Mouse (Mus musculus): ENCODE data around the gene Guk1.

The Guk1 gene

DNA sequence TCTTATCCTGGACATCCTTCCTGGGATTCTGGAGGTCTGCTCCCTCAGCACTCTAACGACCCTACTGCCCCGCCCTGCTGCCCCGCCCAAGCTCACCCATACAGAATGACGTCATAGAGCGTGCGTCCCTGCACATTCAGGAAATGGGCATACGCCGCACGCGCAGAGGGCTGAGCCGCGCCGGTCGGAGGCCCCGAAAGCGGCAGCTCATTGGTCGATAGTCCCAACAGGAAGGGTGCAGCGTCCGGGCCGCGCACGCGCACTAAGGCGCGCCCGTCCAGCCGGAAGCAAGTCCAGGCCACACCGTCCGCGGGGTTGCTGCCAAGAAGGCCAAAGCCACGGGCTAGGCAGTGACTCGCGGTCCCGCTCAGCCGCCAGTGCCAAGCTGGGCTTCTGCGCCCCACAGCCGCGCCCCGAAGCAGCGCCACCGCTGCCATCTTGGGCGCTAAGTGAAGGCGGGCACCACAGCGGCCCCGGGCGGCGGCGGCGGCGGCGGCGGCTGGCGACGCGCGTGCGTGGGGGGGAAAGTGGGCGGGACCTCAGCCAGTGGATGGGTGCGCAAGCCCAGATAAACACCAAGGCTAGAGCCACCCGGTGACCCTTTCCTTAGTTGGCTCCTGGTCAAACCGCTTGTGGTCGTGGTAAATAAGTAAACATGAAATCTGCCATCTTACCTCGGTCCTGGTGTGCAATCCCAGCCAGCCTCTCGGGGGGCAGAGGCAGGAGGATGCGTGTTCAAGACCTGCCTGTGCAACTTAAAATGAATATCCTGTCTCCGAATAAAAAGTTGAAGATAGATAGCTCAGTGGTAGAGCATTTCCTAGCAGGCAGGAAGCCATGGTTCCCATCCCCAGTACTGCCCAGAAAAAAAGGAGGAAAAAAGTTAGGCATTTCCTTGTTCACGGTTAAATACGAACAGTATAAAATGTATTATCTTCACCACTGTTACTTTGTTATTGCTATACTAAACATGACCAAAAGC, 28.5 kb downstream of the Guk1 start, which contains the start of gene Iba57:
Gene Iba57, minus strand, starts transcription at position 485 of the 982 bp plus-strand sequence.
- peak; percentile 97 to 99 for DNase-seq

GRCm38 (mm10) chr11:59162443-59163254, 29.4 kb downstream of the Guk1 start:
- DNase-seq, result no peak

- DNase-seq, result no peak
Observed at GRCm38 (mm10) chr11:59161398-59161797, 30.6 kb downstream of the Guk1 start.

- no peak for DNase-seq
Observed at GRCm38 (mm10) chr11:59159558-59159957, 32.5 kb downstream of the Guk1 start.

- DNase-seq, result no peak
Observed at GRCm38 (mm10) chr11:59159099-59159498, 32.9 kb downstream of the Guk1 start.

DNA sequence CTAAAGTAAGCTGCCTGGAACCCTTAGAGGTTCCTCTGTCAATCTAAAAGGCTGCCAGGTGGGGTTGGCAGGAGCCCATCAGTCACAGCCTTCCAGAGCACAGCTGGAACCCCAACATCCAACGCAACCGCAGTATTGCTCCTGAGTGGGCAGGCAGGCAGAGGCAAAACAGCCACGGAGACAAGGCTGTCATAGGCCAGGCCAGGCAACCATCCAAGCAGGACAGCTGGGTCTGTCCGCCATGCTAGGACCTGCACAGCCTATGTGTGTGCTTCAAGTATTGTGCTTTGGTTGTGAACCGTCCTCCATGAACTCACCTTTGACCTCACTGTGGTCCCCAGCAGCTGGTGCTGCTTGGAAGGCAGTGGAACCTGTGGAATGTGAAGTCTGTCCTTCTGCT, 36.1 kb downstream of the Guk1 start:
- DNase-seq, result no peak

GRCm38 (mm10) chr11:59154220-59154619, 37.8 kb downstream of the Guk1 start:
- no peak for DNase-seq

GRCm38 (mm10) chr11:59151729-59152128, 40.3 kb downstream of the Guk1 start:
- DNase-seq, result no peak

DNA sequence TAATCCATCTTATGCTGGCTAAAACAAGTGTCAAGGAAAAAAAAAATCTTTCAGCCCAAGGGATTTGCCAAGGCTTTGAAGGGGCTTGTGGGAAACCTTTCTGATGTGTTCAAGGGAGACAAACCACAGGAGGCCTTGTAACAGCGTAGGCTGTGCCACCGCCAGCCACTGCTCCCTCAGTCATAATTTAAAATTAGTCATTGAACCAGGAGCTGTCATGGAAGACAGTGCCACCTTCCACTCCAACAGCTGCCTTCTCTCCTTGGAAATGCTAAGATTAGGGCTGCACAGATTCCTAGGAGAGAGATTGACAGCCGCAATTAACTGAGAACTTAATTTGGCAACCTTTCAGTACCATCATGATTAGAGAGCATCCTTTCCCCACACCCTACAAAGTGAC, 42.7 kb downstream of the Guk1 start:
- DNase-seq, result no peak

DNA sequence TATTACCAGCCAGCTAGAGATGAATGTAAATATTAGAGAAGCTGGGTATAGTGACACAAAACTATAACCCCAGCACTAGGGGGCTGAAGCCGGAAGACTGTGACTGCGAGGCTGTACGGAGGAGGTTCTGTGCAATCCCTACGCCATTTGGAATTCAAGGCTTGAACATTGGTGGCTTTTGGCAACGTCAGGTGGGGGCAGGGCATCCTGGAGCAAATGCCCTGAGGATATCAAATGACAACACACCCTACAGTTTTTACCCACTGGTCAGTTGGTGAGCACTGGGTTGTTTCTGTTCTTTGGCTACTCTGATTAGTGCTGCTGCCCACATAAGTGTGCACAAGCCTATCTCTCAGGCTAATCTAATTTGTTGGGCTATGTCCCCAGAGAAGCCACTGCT, 49.0 kb downstream of the Guk1 start:
- DNase-seq, result no peak

- no peak for DNase-seq
Observed at GRCm38 (mm10) chr11:59141772-59142370, 50.1 kb downstream of the Guk1 start.

DNA sequence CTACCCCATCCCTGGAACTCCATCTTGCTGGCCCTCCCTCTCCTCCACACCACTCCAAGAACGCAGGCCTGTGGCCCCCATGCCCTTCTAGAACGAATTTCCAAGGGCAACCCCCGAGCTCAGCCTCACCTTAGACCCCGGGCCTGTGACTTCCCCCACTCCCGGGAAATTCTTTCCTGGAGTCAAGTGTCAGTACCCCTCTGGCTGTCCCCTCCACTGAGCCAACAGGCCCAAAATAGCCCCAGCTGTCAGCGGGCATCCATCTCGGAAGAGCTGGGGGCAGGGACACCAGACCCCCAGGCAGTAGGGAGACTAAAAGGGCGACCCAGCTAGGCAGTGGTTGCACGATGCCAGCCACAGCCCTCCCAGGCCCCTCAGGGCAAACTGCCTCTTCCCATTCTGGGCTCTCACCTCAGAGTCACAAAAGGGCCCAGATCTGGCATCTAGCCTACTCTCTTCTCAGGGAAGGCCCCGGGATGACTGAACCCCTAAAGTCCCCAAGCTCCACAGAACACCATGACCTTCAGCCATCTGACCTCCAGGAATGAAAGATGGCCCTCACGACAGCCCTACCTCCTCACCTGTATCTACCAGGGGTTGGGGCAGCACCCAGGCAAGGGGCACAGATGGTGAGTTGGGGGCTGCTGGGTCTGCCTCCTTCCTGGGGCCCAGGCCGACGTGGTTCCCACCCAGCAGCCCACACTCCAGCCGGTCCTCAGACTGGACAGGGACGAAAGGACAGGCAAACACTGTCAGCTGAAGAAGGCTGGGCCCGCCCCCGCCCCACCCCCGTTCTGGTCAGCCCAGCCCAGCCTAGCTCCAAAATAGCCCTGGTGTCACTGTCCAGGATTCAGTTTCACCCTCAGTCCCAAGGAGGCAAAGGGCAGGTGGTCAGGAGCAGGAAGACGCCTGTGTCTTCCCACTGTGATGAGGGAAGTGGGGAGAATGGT, 53.2 kb downstream of the Guk1 start:
- no peak for DNase-seq

- DNase-seq, result no peak
Observed at GRCm38 (mm10) chr11:59136994-59137706, 54.9 kb downstream of the Guk1 start.

- DNase-seq, result no peak
Observed at GRCm38 (mm10) chr11:59135904-59136452, 56.0 kb downstream of the Guk1 start, which contains the start of gene Obscn. TSS of gene Obscn (minus strand) at chr11:59136402.

- peak in 1 of 2 experiments; percentile 7 for DNase-seq
Observed at GRCm38 (mm10) chr11:59135051-59135820, 56.8 kb downstream of the Guk1 start.

DNA sequence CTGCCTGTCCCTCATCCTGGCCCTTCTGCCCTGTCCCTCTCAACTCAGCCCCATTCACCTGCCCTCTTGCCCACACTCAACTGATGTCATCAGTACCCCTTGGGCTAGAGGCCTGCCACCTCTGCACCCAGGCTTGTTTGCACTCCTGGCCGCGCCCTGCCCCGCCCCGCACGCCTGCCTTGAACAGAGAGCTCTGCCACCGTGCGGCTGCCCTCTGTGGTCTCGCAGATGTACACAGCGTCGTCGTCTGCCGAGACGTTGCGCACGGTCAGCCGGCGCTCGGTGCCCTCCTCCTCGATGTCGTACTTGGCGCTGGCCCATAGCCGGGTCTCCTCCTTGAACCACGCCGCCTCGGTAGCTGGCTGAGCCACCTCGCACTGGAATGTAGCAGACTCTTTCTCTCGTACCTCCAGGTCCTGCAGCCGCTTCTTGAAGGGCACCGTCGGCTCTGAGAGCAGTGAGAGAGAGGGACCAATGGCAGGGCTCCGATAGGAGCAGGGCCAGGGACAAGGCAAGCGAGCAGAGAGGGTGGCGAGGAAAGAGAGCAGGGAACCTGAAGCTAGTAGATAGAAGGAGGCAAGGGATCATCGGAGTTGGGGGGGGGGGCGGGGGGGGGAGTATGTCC, 57.5 kb downstream of the Guk1 start:
- DNase-seq, result peak in 1 of 2 experiments; percentile 25

Data from kidney, postnatal 36 days (tissue).